Mouse (Mus musculus) heart, postnatal 0 days (tissue): ENCODE data around the gene Car12.

Experiments used
- CTCF ChIP-seq: IDR thresholded peaks from 2 replicates; pipeline ENCODE4 v1.5.1; 2016; ENCODE audit warnings: antibody characterized with exemption, control low read depth, low read depth
- EP300 ChIP-seq: IDR thresholded peaks from 2 replicates; pipeline ENCODE4 v1.6.1; 2016; ENCODE audit warnings: antibody characterized with exemption, low read depth

- TF ChIP-seq CTCF = no peak
- no peak for TF ChIP-seq EP300
Observed at GRCm38 (mm10) chr9:66736016-66736415, 22.5 kb downstream of the Car12 start.
